7 mouse cellular contexts compared by ENCODE assay signal in genomic region chr7:113759212-113759611, GRCm38 (mm10). TPM values are rescaled to one million over a fixed set of nuclear protein-coding genes. Genes with fewer than 3 reads are reported as not detected.
A peak's percentile ranks its signal among the peaks of the same experiment; 100 is the strongest.
DNase-seq lines count a peak whose midpoint lies in the region; ATAC-seq and TF ChIP-seq lines count a peak whose summit lies in the region.

No protein-coding gene starts in this region.

- intact Hi-C loops in left cerebral cortex, postnatal 25 days (cut with DNase I), result loop anchor here (1.0 to 2.0 kb wide), 2 partner anchors 150 to 261 kb away; no protein-coding TSS in a partner anchor

- ATAC-seq in monocyte, adult 5-6 weeks (replicated peaks; ENCODE audit: insufficient number of reproducible peaks, low FRiP score, low TSS enrichment, poor library complexity, severe bottlenecking), result peak; percentile 74

- TF ChIP-seq CTCF in brain, embryonic 14.5 days (IDR thresholded peaks at IDR 0.05; ENCODE audit: borderline replicate concordance, extremely low read depth, insufficient read depth, insufficient read length), result peak; percentile 91; the same call in 1 of the 2 replicates

- DNase-seq in 3T3-L1 (ENCODE audit: low read depth, low spot score), result peak; percentile 72
- DNase-seq in CD4-positive helper T cell, adult 2 months (ENCODE audit: low read depth, low spot score), result peak; percentile 28
- peak; percentile 88 for DNase-seq in brain, embryonic 14.5 days (ENCODE audit: low read depth)
- peak; percentile 5 for DNase-seq in fibroblast of lung, adult 2 months (ENCODE audit: low read depth)
- peak; percentile 68 for DNase-seq in induced T-regulatory cell, adult 2 months (ENCODE audit: low read depth)
- DNase-seq in left cerebral cortex, postnatal 25 days (ENCODE audit: low spot score in 2 of 2), result peak; percentile 54 to 72

- no peak for TF ChIP-seq POLR2A in brain, embryonic 14.5 days (IDR thresholded peaks at IDR 0.05; ENCODE audit: borderline replicate concordance, extremely low read depth, insufficient read depth, insufficient read length, poor library complexity, severe bottlenecking)

RNA-seq across cellular contexts. Expression of gene Spon1, which starts 6.6 kb away (rescaled TPM):
- 17.4 and 43.4 TPM in 2 replicates for polyA plus RNA-seq in brain, embryonic 14.5 days (2012; rRNA removed)
- 10 to 100 TPM; 35.6 to 38.3 TPM for total RNA-seq in left cerebral cortex, postnatal 25 days (2021)
- total RNA-seq in monocyte, adult 5-6 weeks (2017), result 0.10 to 0.11 TPM in 2 of 3 replicates, not detected in the other

Comparison
In these comparisons a context has a peak if more than half of its experiments do, and no peak if none do; other contexts are left out.
1. Peak in every context shown above with its lines: DNase-seq and ATAC-seq.
2. DNase-seq: peak in every context shown above with its lines; median percentile 88 in brain, embryonic 14.5 days; 72 in 3T3-L1; 68 in induced T-regulatory cell, adult 2 months; 63 in left cerebral cortex, postnatal 25 days; 28 in CD4-positive helper T cell, adult 2 months; 5 in fibroblast of lung, adult 2 months.
3. RNA of gene Spon1, which starts 6.6 kb away (total RNA-seq): 35.6 to 38.3 TPM in left cerebral cortex, postnatal 25 days; 0.10 to 0.11 TPM in monocyte, adult 5-6 weeks; every median in the first group is over 10 times any median in the second.